Mouse (Mus musculus): Measurements from ENCODE around the gene Pak2.

Pak2 gene

GRCm38 (mm10) chr16:32002509-32003477 lies 76.3 kb downstream of the Pak2 start, which contains the start of gene Senp5:
Gene Senp5, minus strand, starts transcription at chr16:32003287.
- peak; percentile 94 for DNase-seq (ENCODE audit: low read depth, low spot score)

- no peak for DNase-seq (ENCODE audit: low read depth, low spot score)
Observed at GRCm38 (mm10) chr16:31996371-31996770, 82.8 kb downstream of the Pak2 start.

- DNase-seq (ENCODE audit: low read depth, low spot score): no peak
Observed at GRCm38 (mm10) chr16:31993946-31994345, 85.2 kb downstream of the Pak2 start.

GRCm38 (mm10) chr16:31993195-31993594 lies 85.9 kb downstream of the Pak2 start:
- no peak for DNase-seq (ENCODE audit: low read depth, low spot score)

- peak; percentile 54 for DNase-seq (ENCODE audit: low read depth, low spot score)
Observed at GRCm38 (mm10) chr16:31992039-31992438, 87.1 kb downstream of the Pak2 start.

GRCm38 (mm10) chr16:31980946-31981345 lies 98.2 kb downstream of the Pak2 start:
- DNase-seq (ENCODE audit: low read depth, low spot score): peak; percentile 82

GRCm38 (mm10) chr16:31979501-31979900 lies 99.6 kb downstream of the Pak2 start:
- no peak for DNase-seq (ENCODE audit: low read depth, low spot score)

GRCm38 (mm10) chr16:31975258-31975657 lies 103.9 kb downstream of the Pak2 start:
- no peak for DNase-seq (ENCODE audit: low read depth, low spot score)
